Mouse (Mus musculus) 3T3-L1 (cell line): ENCODE measurements at regions not wholly inside any gene's neighbourhood (a gene's known extent, or its start where the extent isn't known, plus 50 kb on each side); places are given as distances from the start of the nearest gene placed in this dataset.

Experiments used
- DNase-seq: peaks from one replicate; pipeline ENCODE4 v3.0.0-alpha.2; 2015; ENCODE audit warnings: low read depth, low spot score

DNA sequence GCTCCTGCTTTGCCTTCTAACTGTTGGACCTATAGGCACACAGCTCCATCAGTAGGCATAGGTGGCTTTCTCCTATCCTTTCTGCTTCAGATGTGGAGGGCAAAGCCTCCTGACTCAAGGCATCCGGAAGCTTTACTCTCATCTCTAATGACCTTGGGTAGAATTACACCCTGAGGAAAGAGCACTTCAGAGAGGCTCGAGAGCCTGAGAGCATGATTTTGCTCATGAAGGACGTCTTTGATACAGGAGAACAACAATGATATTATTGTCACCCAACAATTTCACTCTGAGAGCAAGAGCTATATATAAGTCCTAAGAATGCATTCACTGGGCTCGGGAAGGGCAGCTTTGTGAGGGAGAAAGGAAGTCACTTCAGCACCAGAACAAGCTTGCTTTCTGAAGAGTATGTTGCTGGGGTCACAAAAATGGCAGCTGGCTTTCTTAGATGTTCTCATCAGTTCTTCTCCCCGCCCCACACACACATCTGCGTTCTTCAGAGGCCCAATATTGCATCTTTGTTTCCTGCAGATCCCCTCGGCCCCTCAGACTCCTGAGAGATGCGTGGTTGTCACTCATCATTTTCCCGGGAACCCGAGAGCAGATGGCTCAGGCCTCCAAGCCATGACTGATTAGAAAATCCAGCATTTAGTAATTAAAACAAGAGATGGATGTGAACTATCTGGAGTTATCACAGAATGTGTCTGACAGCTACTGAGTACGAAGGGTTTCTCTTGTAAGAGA is 110.7 kb upstream of the Tgfbr2 start:
- DNase-seq = no peak

DNA sequence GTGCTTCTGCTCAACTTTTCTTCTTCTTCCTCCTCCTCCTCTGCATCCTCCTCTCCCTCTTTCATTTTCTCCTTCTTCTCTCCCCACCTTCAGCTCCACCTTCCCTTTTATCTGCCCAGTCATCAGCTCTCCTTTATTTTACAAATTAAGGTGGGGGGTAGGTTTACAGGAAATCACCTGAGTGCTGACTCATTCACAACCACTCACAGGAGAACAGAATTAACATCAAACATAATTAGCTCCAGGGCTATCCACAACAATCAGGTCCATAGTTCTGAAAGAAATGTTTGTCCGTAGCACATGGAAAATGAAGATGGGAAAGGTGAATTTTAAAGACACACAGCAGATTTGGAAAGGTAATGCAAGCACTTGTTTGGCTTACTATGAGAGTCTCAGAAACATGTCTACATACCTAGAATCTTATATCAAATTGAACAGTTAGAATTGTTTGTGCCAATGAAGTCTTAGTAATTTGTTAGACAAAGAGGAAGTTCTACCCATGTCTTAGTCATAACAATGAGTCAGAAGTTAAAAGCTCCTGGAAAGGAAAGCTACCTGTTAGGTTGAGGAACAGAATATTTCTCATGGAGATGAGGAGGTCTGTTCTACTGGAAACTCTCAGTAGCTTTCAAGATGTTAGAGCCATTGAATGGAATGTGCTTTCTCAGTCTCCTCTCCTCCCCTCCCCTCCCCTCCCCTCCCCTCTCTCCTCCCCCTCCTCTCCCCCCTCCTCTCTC is 108.8 kb upstream of the Tgfbr2 start:
- no peak for DNase-seq

DNA sequence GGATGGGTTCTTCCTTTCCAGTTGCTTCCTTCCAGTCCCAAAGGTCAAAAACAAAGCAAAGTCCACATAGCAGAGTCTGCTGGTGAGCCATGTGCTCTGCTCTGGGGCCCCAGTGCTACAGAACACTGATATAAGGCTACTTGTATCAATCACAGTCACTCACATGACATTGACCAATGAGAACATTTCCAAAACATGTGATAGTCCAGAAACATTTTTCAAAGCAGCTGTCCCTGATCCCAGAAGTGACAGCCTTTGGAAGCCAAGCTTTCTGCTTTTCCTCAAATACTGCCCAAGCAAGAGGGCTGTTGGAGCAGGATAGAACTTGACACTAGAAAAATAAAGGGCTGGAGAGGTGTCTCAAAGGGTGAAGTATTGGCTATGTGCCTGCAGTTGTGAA is 106.5 kb upstream of the Tgfbr2 start:
- no peak for DNase-seq

DNA sequence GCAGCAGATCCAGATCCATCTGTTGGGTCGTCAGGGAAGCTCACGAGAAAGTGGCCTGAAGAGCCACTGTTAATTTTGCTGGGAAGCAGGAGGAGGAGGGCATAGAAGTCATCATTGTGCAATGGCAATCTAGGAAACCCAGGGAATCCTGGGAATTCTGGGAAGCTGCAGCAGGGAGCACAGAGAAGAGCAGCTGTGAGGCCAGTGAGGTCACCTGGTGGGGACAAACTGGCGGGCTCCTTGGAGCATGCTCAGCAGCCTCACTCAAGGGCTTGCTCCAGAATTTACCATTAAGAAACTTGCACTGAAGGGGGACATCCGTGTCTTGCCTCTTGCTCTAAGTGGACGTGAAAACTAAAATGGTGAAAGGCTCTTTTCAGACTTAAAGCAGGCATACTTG is 105.0 kb upstream of the Tgfbr2 start:
- no peak for DNase-seq

DNA sequence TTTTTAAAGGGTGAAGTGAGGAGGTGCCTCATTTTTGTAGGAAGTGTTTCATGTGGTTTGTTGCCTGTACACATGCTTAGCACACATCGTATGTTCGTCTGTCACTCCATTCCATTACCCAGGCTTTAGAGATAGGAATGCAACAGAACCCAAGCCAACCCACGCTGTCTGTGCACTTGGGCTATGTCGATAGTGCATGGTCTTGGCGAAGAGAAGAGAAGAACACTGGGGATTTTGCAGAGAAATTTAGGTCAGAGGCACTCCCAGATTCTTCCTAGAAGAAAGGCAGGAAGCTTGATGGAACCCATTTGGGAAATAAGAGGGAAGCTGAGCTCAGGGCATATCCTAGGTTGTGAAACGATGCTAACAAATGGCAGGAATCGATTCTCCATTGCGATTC is 103.7 kb upstream of the Tgfbr2 start:
- DNase-seq = peak; percentile 18

DNA sequence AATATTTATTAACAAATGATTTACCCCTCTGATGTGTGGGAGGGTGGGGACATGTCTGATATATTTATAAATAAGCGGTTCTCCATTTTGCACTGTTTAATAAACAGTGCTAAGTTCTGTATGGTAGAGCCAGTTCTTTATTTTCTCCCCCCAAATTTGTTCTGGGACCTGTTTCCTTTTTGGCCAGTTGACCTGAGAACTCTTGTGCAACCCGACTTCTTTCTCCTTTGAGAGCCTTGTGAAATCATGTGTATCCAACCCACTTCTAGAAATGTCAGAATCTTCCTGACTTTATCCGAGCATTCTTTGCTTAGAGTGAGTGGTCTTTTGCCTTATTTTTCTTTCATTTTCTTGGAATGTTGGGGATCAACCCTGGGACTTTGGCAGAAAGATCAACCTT is 102.6 kb upstream of the Tgfbr2 start:
- no peak for DNase-seq

DNA sequence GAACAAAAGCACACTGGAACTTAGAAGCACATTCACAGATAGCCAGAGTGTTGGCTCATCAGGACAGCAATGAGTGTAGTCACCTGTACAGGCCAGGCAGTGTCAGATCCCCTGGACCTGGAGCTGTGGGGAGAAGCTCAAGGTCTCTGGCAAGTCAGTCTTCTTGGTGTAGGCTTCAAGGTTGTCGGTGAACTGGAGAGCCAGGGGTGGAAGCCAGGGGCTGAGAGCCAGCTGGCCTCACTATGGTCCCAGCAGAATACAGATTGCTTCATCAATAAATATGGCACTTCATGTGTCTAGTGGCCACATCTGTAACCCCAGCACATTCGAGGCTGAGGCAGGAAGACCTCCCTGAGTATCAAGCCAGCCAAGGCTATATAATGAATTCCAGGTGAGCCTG is 101.0 kb upstream of the Tgfbr2 start:
- no peak for DNase-seq

DNA sequence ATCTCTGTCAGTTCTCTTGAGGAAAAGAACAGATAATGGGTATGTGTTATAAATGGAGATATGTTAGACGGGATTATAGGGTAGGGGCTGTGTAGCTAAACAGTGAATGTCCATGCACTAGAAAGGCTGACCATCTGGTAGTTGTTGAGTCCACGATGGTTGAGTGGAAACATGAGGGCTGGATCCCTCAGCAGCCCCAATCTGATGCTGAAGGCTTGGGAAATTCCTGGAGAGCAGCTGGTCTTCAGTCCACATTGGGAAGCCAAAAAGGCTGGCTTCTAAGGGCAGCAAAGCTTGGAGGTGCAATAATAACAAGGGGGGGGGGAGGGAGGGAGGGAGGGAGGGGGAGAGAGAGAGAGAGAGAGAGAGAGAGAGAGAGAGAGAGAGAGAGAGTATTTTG is 97.3 kb upstream of the Tgfbr2 start:
- DNase-seq = no peak

DNA sequence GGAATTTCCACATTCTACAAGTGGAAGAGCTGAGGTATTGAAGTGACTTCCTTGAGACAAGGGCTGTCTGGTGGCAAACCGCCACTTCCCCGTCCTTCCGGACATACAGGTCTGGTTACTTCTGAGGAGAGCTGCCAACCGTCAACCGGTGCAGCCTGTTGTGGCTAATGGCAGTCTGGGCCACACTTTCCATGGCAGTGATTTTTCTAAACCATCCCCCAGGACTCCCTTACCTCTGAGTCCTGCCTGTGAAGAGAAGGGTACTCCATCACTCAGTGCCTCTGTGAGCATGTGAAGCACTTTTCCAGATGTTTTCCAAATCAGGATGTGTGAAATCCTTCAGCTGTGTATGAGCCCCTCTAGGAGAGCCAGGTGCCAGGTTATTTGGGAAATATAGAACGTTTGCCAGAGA is 95.3 kb upstream of the Tgfbr2 start:
- no peak for DNase-seq

DNA sequence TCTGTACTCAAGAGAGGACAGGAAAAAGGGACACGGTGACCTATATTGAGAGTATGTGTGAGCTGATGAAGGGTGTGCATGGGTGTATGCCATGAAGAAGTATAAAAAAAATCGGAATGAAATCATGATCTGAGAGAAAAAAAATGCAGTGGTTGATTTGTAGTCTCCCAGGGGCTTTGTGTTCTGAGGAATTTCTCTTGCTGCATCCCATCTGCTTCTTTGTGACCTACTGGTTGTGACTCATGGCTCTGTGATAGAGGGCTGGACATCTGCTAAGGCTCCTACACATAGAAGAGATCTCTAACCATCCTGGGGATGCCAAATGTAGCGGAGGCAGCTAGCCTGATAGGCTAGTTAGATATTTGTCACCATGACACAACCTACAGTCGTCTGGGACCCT is 92.3 kb upstream of the Tgfbr2 start:
- peak; percentile 90 for DNase-seq

DNA sequence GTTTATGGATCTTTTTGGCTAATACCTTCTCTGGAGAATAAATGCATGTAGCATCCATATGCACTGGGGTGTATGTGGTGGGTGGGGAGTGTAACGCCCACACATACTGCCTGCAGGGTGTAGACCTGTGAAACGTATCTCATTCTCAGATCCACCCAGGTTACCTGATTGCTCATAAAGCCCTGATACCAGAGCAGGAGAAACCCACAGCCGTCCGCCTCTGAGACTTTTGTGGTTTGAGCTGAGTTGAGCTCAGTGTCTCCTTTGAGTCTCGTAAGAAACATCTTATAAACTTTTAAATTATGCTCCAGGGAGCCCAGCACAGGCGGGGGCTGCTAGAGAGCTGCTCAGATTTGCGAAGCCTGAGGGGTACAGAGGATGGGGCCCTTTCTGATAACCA is 88.7 kb upstream of the Tgfbr2 start:
- no peak for DNase-seq

DNA sequence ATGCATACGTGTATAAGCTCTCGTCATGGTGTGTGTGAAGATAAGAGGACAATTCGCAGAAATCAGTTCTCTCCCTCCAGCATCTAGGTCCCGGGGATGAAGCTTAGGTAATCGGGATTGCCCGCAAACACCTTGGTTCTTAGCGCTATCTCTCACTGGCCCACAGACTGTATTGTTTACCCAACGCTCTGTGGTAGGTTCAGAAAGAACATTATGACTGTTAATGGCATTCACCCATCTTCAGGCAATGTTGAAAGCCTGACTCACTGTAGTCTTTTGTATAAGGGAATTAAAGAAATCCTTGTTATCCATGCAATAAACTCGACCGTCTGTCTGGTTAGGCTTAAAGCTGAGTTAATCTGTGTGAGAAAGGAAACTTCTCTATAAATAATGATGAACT is 84.4 kb upstream of the Tgfbr2 start:
- no peak for DNase-seq

DNA sequence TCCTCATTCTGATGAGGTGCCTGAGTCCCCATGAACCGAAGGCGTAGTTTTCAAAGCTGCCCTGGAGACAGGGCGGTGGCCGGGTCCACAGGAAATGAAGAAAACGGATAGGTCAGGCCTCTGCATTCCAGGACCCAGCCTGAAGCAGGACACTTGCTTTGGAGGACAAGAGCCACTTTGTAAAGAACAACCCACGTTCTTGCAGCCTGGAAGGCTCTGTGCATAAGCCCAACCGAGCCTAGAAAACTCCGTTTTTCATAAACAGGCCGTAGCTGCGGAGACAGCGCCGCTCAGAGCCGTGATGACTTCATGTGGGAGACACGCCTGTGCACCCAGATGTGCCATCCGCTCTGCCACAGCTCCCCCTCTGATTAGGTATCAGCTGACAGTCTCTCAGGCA is 78.4 kb upstream of the Tgfbr2 start:
- DNase-seq = no peak

DNA sequence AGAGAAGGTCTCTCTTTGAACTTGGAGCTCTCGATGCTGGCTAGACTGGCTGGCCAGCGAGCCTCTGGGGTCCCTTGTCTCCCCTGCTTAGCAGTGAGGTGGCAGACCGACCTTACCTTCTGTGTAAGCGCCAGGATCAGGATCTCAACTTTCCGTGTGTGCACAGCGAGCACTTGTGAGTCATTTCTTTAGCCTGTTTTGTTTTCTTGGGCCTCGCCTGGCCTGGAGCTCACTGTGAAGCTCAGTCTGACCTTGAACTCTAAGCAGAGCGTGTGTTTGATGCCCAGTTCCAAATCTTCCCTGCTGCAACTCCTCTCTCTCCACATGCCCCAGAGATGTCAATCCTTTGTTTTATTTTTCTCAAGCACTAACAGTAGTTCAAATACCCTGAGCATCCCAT is 77.6 kb upstream of the Tgfbr2 start:
- no peak for DNase-seq

DNA sequence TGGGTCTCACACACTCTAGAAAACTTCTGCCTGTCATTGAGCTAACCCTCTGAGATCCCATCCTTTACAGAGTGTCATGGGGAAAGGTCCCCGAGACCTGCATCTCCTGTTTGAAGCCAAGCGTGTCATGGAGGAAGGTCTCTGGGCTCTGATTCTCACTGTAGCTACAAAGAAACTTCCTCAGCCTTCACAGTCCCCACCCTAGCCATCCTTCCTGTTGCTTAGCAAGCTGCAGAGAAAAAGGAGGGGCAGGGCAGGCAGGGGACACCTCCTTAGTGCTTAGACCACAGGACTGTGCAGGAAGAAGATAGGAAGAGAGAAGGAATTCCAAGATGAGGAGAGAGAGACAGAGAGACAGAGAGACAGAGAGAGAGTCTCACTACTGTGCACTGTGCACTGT is 74.6 kb upstream of the Tgfbr2 start:
- no peak for DNase-seq

DNA sequence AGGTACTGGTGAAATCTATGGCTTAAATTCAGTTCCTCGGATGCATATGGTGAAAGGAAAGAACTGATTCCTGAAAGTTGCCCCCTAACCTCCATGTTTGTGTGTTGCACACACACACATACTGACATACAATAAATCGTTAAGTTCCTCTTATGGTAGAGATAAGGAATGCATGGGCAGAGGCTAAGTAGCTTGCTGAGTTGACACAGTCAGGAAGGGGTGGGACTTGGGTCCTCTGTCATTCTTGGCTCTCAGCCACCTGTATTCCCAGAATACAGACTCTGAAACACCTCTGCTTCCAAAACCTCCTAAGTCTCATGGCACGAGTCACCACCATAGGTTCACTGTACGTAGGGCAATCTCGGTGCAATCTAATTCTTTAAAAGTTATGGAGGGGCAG is 70.0 kb upstream of the Tgfbr2 start:
- peak; percentile 34 for DNase-seq

DNA sequence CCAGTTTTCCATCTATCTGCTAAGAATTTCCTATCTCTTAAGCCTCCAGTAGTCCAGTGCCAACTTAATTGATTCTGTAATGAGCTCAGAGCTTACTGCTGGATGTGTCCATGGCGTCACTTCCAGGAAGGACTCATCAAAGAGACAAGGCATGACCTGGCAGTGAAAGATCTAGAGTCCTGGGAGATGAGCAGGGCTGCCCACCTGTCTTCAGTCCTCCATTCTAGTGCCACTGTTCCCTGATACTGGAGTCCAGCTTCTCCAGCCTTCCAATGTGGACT is 69.4 kb upstream of the Tgfbr2 start:
- DNase-seq = no peak

DNA sequence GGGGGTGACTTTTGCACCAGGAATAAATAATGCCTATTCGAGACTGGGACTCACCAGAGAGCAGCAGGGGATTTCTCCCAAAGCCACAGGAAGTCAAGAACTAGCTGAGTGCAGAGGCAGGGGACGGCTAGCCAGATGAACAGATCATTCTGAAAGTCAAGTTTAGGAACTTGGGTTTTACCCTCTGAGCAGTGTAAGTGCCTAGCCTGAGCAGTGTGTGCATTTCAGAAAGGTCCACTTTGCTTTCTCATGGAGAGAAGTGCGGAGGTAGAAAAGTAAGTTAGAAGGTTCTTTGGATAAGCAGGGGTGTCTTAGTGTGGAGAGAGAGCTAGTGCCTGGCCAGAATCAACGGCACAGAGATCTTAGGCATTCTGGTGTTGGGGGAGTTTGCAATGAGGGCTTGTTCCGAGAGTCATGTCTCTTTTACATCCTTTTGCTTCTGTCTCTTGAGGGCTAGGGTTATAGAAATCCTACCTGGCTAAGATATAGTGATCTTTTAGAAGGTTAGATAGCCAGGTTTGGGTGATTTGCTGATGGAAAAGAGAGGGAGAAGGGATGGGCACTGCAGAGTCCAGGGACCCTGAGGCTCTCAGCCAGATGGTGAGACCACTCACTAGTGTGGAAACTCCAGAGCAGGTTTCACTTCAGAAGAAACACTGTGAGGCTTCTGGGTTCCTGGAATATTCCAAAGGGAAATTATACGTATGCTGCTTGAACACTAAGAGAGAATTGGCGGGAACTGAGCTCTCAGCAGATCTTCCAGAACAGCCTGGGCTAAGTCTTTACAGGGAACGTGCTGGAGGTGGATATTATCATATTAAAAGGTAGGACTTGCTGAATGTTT is 68.8 kb upstream of the Tgfbr2 start:
- no peak for DNase-seq

DNA sequence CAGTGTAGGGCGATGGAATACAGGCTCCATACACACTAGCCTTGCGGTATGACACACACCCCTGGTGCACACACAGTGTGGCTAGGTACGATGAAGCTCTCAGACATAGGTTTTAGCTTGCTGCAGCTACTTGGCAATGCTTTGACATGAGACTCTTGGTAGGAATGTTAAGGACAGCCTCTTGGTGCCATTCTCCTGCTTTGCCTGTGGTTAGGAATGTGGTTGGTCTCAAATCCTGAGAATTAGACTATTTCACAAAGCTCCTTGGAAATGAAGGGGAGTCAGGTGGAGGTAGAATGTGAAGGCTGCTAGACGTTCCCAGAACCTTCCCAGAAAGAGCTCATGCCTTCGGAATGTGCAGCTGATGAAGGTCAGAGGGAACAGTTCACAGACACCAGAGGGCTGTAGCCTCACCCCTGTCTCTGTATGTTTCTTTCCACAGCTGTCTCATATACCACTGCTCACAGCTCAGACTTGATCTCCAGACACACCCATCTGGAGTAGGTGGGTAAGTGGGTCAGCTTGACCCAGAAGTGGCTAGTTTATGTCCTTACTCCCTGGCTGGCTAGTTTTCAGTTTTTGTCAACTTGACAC is 66.9 kb upstream of the Tgfbr2 start:
- DNase-seq = peak; percentile 14

DNA sequence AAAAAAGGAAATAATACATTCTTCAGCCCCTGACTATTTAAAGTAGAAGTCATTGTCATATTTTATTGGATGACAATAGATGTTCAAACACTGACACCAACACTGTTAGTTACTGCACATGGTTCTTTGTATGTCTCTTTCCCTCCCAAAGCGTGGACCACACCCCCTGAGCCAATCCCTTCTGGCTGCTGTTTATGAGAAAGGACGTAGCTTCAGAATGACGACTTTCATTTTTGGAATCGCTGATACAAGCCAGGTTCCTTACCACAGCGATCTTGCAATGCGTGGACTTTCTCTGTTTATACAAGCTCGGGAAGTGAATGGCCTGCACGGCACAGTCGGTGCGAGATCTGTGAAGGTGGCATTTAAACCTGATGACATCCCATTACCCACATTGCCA is 66.1 kb upstream of the Tgfbr2 start:
- no peak for DNase-seq

DNA sequence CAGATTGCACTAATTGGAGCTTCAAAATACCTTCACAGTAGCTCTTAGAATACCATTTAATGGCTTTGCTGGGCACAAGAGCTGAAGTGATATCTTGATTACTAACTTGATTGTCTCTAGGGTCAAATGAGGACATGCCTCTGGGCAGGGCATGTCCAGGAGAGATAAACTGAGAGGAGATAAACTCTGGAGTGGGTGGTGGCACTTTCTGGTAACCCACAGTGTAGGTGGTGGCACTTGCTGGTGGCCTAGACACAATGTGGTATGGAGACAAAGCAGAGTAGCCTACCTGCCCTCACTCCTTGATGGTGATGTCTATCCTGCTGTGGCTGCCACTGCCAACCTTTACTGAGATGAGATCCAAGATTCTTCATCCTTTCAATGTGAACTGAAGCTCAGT is 61.7 kb upstream of the Tgfbr2 start:
- no peak for DNase-seq

DNA sequence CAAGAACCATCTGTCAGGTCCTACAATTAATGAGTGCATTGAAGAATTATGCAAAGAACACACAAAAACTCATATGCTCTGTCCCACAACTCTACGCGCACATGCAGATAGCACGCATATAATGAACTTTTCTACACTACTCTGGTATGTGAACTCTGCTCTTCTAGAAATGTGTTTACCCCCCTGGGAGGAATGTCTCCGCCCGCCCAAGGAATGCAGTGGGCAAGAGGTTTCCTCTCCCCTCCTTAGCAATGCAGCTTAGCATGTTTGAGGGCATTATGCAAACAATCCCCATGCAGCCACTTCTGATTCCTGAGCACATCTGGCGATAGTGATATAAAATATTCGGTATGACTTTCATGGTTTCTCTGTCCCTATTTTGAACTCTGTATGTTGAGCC is 59.0 kb upstream of the Tgfbr2 start:
- peak; percentile 44 for DNase-seq
